27 mouse cellular contexts compared by ENCODE assay signal in the genomic region with DNA sequence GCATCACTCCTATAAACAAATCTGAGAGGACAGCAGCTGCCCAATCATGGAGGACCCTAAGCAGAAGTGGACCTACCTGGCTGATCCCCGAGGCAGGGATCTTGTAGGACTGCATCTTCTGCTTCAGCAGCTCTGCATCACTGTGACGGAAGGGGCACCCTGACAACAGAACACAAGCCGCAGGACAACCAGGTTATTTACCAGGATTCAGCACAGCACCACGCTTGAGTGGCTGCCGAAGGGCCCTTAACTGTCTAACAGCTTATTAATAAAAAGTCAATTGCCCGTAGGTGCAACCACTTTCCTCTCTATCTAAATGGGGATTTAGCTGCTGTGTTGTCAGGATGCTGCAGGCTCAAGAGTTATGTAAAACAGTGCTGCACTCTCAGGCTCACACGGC.
DNase-seq lines count a peak whose midpoint lies in the region; ATAC-seq and TF ChIP-seq lines count a peak whose summit lies in the region.
"Had no signal": no experiment of that assay in that cellular context is flagged by ENCODE, and none has a peak within 500 bp of the region (broad histone marks: within the 10 kb centered on the region; RNA-seq: fewer than 3 reads in every experiment).

No protein-coding gene starts in this region.

- H3K4me1 ChIP-seq in hindbrain, embryonic 14.5 days (replicated peaks; ENCODE audit: control insufficient read depth, insufficient read depth, low read length): no peaks in the 10 kb centered on the region
- no peaks in the 10 kb centered on the region for H3K4me1 ChIP-seq in hindbrain, embryonic 16.5 days (ENCODE audit: control insufficient read depth, insufficient read depth, low read depth, low read length)
- H3K4me1 ChIP-seq in midbrain, embryonic 13.5 days (replicated peaks): no peaks in the 10 kb centered on the region
- no peaks in the 10 kb centered on the region for H3K4me1 ChIP-seq in midbrain, embryonic 11.5 days (ENCODE audit: control insufficient read depth, insufficient read depth, low read length)
- H3K4me1 ChIP-seq in neural tube, embryonic 13.5 days (replicated peaks): no peaks in the 10 kb centered on the region
- H3K4me1 ChIP-seq: kidney, embryonic 15.5 days; limb, embryonic 10.5 days; limb, embryonic 15.5 days; liver, embryonic 13.5 days had no signal

- 76% methylated on average over 7 of the region's 7 CpGs for WGBS in hindbrain, embryonic 14.5 days
- 71% methylated on average over 7 of the region's 7 CpGs for WGBS in hindbrain, embryonic 16.5 days
- WGBS in midbrain, embryonic 13.5 days: 80% methylated on average over 7 of the region's 7 CpGs
- 84% methylated on average over 7 of the region's 7 CpGs for WGBS in midbrain, embryonic 11.5 days
- 74% methylated on average over 7 of the region's 7 CpGs for WGBS in neural tube, embryonic 13.5 days

- no peaks in the 10 kb centered on the region for H3K27me3 ChIP-seq in hindbrain, embryonic 14.5 days (ENCODE audit: control insufficient read depth, insufficient read depth, low read length)
- H3K27me3 ChIP-seq in hindbrain, embryonic 16.5 days (replicated peaks; ENCODE audit: control insufficient read depth, insufficient read depth, low read length): no peaks in the 10 kb centered on the region
- no peaks in the 10 kb centered on the region for H3K27me3 ChIP-seq in midbrain, embryonic 13.5 days
- H3K27me3 ChIP-seq in midbrain, embryonic 11.5 days (ENCODE audit: control insufficient read depth, insufficient read depth, low read length): no peaks in the 10 kb centered on the region
- no peaks in the 10 kb centered on the region for H3K27me3 ChIP-seq in neural tube, embryonic 13.5 days
- H3K27me3 ChIP-seq: forebrain, embryonic 15.5 days; heart, embryonic 12.5 days; kidney, embryonic 15.5 days; limb, embryonic 15.5 days; liver, embryonic 13.5 days had no signal

- intact Hi-C loops in left cerebral cortex, postnatal 36 days (cut with DNase I): no loop called here

- no peaks in the 10 kb centered on the region for H3K9me3 ChIP-seq in hindbrain, embryonic 14.5 days (ENCODE audit: control insufficient read depth, low read length)
- peaks cover 4% of the 10 kb centered on the region; the same call in 1 of the 2 replicates for H3K9me3 ChIP-seq in hindbrain, embryonic 16.5 days (ENCODE audit: control insufficient read depth, low read length)
- 0 out of 2 replicates have a peak, but pooled peaks cover 4% of the 10 kb centered on the region for H3K9me3 ChIP-seq in midbrain, embryonic 13.5 days
- H3K9me3 ChIP-seq in midbrain, embryonic 11.5 days (ENCODE audit: control insufficient read depth, low read length): no peaks in the 10 kb centered on the region
- no peaks in the 10 kb centered on the region for H3K9me3 ChIP-seq in neural tube, embryonic 13.5 days
- H3K9me3 ChIP-seq: forebrain, embryonic 15.5 days; heart, embryonic 12.5 days; kidney, embryonic 15.5 days; limb, embryonic 10.5 days; limb, embryonic 15.5 days; liver, embryonic 13.5 days had no signal

- no peak overlapping the region for H3K4me2 ChIP-seq in hindbrain, embryonic 14.5 days (replicated peaks)
- no peak overlapping the region for H3K4me2 ChIP-seq in hindbrain, embryonic 16.5 days (ENCODE audit: low read length)
- H3K4me2 ChIP-seq in midbrain, embryonic 13.5 days (replicated peaks): no peak overlapping the region
- H3K4me2 ChIP-seq in midbrain, embryonic 11.5 days: no peak overlapping the region
- H3K4me2 ChIP-seq in neural tube, embryonic 13.5 days: no peak overlapping the region
- H3K4me2 ChIP-seq: forebrain, embryonic 15.5 days; heart, embryonic 12.5 days; kidney, embryonic 15.5 days; limb, embryonic 15.5 days; liver, embryonic 13.5 days had no signal

- peak; percentile 27; the same call in 1 of the 2 replicates for ATAC-seq in hindbrain, embryonic 14.5 days (ENCODE audit: low FRiP score)
- ATAC-seq in hindbrain, embryonic 16.5 days: no peak
- peak; percentile 77 for ATAC-seq in midbrain, embryonic 13.5 days
- no peak for ATAC-seq in midbrain, embryonic 11.5 days (ENCODE audit: low FRiP score)
- ATAC-seq in neural tube, embryonic 13.5 days (ENCODE audit: low read depth): peak; percentile 56
- ATAC-seq: CD4-positive, CD25-positive, alpha-beta regulatory T cell, adult 4 months; forebrain, embryonic 15.5 days had no signal

- TF ChIP-seq CTCF in brain, embryonic 14.5 days (IDR thresholded peaks at IDR 0.05; ENCODE audit: borderline replicate concordance, extremely low read depth, insufficient read depth, insufficient read length): no peak

- no peak overlapping the region for H3K9ac ChIP-seq in hindbrain, embryonic 14.5 days
- no peak overlapping the region for H3K9ac ChIP-seq in hindbrain, embryonic 16.5 days (ENCODE audit: low read depth, low read length)
- H3K9ac ChIP-seq in midbrain, embryonic 13.5 days (replicated peaks): no peak overlapping the region
- no peak overlapping the region for H3K9ac ChIP-seq in midbrain, embryonic 11.5 days (ENCODE audit: low read length)
- no peak overlapping the region for H3K9ac ChIP-seq in neural tube, embryonic 13.5 days
- H3K9ac ChIP-seq: forebrain, embryonic 15.5 days; heart, embryonic 12.5 days; kidney, embryonic 15.5 days; limb, embryonic 15.5 days; liver, embryonic 13.5 days had no signal

- TF ChIP-seq POLR2A in brain, embryonic 14.5 days (IDR thresholded peaks at IDR 0.05; ENCODE audit: borderline replicate concordance, extremely low read depth, insufficient read depth, insufficient read length, poor library complexity, severe bottlenecking): no peak

- DNase-seq in hindbrain, embryonic 14.5 days (ENCODE audit: low spot score): no peak
- DNase-seq in midbrain, embryonic 11.5 days (ENCODE audit: low spot score, missing footprints): no peak
- peak; percentile 43 for DNase-seq in brain, embryonic 14.5 days (ENCODE audit: low read depth)
- DNase-seq in left cerebral cortex, postnatal 36 days (ENCODE audit: low spot score in 2 of 2): no peak
- DNase-seq: adrenal gland, adult 2 months; cerebellum, adult 11 months; cerebellum, adult 9-10 months; cerebellum, postnatal 36 days; heart, adult 2 months; heart, postnatal 4 days; kidney, adult 18-20 months; kidney, postnatal 25 days; liver, embryonic 13.5 days; lung, adult 2 months; lung, postnatal 10 days; thymus, adult 2 months; thymus, postnatal 36 days had no signal

- no peaks in the 10 kb centered on the region for H3K36me3 ChIP-seq in hindbrain, embryonic 14.5 days (replicated peaks; ENCODE audit: control insufficient read depth, insufficient read depth)
- H3K36me3 ChIP-seq in hindbrain, embryonic 16.5 days (ENCODE audit: control insufficient read depth, insufficient read depth, low read length): no peaks in the 10 kb centered on the region
- H3K36me3 ChIP-seq in midbrain, embryonic 13.5 days: no peaks in the 10 kb centered on the region
- no peaks in the 10 kb centered on the region for H3K36me3 ChIP-seq in midbrain, embryonic 11.5 days (ENCODE audit: control insufficient read depth, insufficient read depth, low read length)
- H3K36me3 ChIP-seq in neural tube, embryonic 13.5 days: 0 out of 2 replicates have a peak, but pooled peaks cover 2% of the 10 kb centered on the region
- H3K36me3 ChIP-seq: forebrain, embryonic 15.5 days; limb, embryonic 15.5 days had no signal

- H3K4me3 ChIP-seq in hindbrain, embryonic 14.5 days (replicated peaks; ENCODE audit: low read length): no peak overlapping the region
- no peak overlapping the region for H3K4me3 ChIP-seq in hindbrain, embryonic 16.5 days (ENCODE audit: low read length)
- H3K4me3 ChIP-seq in midbrain, embryonic 13.5 days (replicated peaks): no peak overlapping the region
- no peak overlapping the region for H3K4me3 ChIP-seq in midbrain, embryonic 11.5 days (ENCODE audit: low read depth, low read length)
- no peak overlapping the region for H3K4me3 ChIP-seq in neural tube, embryonic 13.5 days
- H3K4me3 ChIP-seq: forebrain, embryonic 15.5 days; heart, adult 2 months; heart, embryonic 12.5 days; kidney, embryonic 15.5 days; limb, embryonic 10.5 days; limb, embryonic 15.5 days; liver, embryonic 13.5 days had no signal

- no peak overlapping the region for H3K27ac ChIP-seq in hindbrain, embryonic 14.5 days
- no peak overlapping the region for H3K27ac ChIP-seq in hindbrain, embryonic 16.5 days (ENCODE audit: low read depth, low read length)
- H3K27ac ChIP-seq in midbrain, embryonic 13.5 days: no peak overlapping the region
- no peak overlapping the region for H3K27ac ChIP-seq in midbrain, embryonic 11.5 days (ENCODE audit: low read depth, low read length)
- peak overlapping the region; percentile 33; the same call in 1 of the 2 replicates for H3K27ac ChIP-seq in neural tube, embryonic 13.5 days (replicated peaks)
- H3K27ac ChIP-seq: forebrain, embryonic 15.5 days; heart, adult 2 months; kidney, embryonic 15.5 days; limb, embryonic 10.5 days; limb, embryonic 15.5 days; liver, embryonic 13.5 days; macrophage had no signal

Comparison
In these comparisons a context has a peak if more than half of its experiments do, and no peak if none do; other contexts are left out.
1. ATAC-seq: peak in hindbrain, embryonic 14.5 days (single experiment), midbrain, embryonic 13.5 days (single experiment) and neural tube, embryonic 13.5 days (single experiment); none in hindbrain, embryonic 16.5 days (single experiment) and midbrain, embryonic 11.5 days (single experiment).